Mouse (Mus musculus): ENCODE results near the gene Pnpla1. TPM values are rescaled to one million over a fixed set of nuclear protein-coding genes. Genes with fewer than 3 reads are reported as not detected.
A peak's percentile ranks its signal among the peaks of the same experiment; 100 is the strongest.

Pnpla1 gene
- polyA plus RNA-seq, 1 experiment from 2014 or later: 1.8 TPM

DNA sequence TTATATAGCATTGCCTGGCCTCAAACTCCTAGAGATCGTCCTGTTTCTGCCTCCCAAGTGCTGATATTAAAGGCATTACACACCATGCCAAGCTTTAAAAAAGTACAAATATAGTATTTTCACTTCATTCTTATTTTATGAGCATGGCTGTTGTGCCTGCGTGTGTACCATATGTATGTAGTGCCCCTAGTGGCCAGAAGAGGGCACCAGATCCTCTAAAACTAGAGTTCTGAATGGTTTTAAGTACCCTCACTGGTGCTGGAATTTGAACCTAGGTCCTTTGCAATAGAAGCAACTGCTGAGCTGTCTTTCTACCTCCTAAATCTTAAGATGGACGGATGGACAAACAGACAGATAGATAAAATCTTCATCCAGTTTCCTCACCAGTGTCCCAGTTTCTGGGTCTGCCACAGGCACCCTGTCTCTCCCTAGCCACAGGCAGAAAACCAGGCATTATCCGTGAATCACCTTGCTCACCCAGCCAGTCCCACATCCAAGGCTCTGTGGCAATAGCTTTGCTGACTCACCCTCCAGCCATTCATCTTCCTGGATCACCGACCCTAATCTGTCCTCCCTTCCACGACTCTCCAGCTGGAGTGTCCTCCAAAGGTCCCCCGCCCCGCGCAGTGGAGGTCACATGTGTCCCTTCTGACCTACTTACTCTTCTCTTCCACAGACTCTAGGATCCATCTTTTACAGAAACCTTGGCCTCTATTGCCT is 2.9 kb upstream of the Pnpla1 start:
- H3K9ac ChIP-seq (ENCODE audit: low read depth, low read length): no peak overlapping the region
- no peak for DNase-seq (ENCODE audit: low spot score)
- H3K27me3 ChIP-seq (replicated peaks; ENCODE audit: control insufficient read depth, insufficient read depth, low read length): no peaks in the 10 kb centered on the region
- no peak overlapping the region for H3K27ac ChIP-seq (replicated peaks; ENCODE audit: low read depth, low read length)
- peaks cover 11% of the 10 kb centered on the region; the same call in 1 of the 2 replicates for H3K9me3 ChIP-seq (ENCODE audit: control insufficient read depth, low read length)
- no peak overlapping the region for H3K4me2 ChIP-seq (ENCODE audit: low read depth, low read length)
- no peak for ATAC-seq (ENCODE audit: low read depth)
- no peaks in the 10 kb centered on the region for H3K36me3 ChIP-seq (ENCODE audit: control insufficient read depth, insufficient read depth, low read length)
- no peak overlapping the region for H3K4me3 ChIP-seq (ENCODE audit: low read depth, low read length)
- WGBS: 80% methylated on average over 9 of the region's 9 CpGs
- H3K4me1 ChIP-seq (ENCODE audit: control insufficient read depth, insufficient read depth, low read length): no peaks in the 10 kb centered on the region

DNA sequence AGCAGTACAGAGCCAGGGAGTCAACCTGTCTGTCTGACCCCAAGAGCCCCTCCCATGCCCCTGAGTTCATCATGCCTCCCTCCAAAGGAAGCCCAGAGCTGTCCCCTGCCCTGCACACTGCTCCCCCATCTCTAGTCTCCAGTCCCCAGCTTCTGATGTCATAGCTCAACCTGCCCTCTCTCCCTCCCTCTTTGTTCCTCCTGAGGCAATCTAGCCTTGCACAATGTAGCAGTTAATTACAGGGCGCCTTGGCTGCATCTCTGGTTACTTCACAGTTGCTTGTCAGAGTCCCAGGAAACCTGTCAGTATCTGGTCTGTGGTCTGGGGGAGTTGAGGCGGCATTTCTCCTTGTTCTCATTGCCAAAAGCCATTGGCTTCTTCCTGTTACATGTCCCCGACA is 2.2 kb upstream of the Pnpla1 start:
- Histone ChIP-seq H3K9ac (ENCODE audit: low read depth, low read length) (no peak overlapping the region), H3K36me3 (ENCODE audit: control insufficient read depth, insufficient read depth, low read length) (no peaks in the 10 kb centered on the region), H3K9me3 (ENCODE audit: control insufficient read depth, low read length) (peaks cover 11% of the 10 kb centered on the region; the same call in 1 of the 2 replicates), H3K4me2 (ENCODE audit: low read depth, low read length) (no peak overlapping the region), H3K27me3 (replicated peaks; ENCODE audit: control insufficient read depth, insufficient read depth, low read length) (no peaks in the 10 kb centered on the region), H3K27ac (replicated peaks; ENCODE audit: low read depth, low read length) (no peak overlapping the region), H3K4me3 (ENCODE audit: low read depth, low read length) (no peak overlapping the region), H3K4me1 (ENCODE audit: control insufficient read depth, insufficient read depth, low read length) (no peaks in the 10 kb centered on the region)
- ATAC-seq (ENCODE audit: low read depth) (peak; percentile 55; the same call in 1 of the 2 replicates), DNase-seq (ENCODE audit: low spot score) (peak; percentile 74)
- WGBS: 29% methylated on average over 3 of the region's 3 CpGs

DNA sequence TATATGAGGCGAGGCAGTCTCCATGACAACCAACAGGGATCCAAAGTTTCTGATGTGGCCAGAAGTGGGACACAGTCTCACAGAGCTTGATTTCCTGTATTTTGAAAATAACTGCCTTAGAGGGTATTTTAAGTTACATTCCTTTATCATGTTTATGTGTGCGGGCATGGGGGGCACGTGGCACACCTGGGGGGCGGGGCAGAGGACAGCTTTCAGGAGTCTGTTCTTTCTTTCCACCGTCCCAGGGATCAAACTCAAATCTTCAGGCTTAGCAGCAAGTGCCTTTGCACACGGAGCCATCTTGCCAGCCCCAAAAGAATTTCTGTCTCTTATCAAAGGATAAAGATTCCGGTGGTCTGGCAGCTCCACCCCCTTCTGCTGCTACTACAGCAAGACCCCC is 5.7 kb downstream of the Pnpla1 start:
- no peak overlapping the region for H3K4me2 ChIP-seq (ENCODE audit: low read depth, low read length)
- H3K36me3 ChIP-seq (ENCODE audit: control insufficient read depth, insufficient read depth, low read length): no peaks in the 10 kb centered on the region
- H3K27me3 ChIP-seq (replicated peaks; ENCODE audit: control insufficient read depth, insufficient read depth, low read length): no peaks in the 10 kb centered on the region
- WGBS: 64% methylated on average over 7 of the region's 7 CpGs
- no peak overlapping the region for H3K4me3 ChIP-seq (ENCODE audit: low read depth, low read length)
- no peaks in the 10 kb centered on the region for H3K4me1 ChIP-seq (ENCODE audit: control insufficient read depth, insufficient read depth, low read length)
- no peak for ATAC-seq (ENCODE audit: low read depth)
- H3K9me3 ChIP-seq (ENCODE audit: control insufficient read depth, low read length): no peaks in the 10 kb centered on the region
- no peak for DNase-seq (ENCODE audit: low spot score)
- no peak overlapping the region for H3K9ac ChIP-seq (ENCODE audit: low read depth, low read length)
- H3K27ac ChIP-seq (replicated peaks; ENCODE audit: low read depth, low read length): no peak overlapping the region

DNA sequence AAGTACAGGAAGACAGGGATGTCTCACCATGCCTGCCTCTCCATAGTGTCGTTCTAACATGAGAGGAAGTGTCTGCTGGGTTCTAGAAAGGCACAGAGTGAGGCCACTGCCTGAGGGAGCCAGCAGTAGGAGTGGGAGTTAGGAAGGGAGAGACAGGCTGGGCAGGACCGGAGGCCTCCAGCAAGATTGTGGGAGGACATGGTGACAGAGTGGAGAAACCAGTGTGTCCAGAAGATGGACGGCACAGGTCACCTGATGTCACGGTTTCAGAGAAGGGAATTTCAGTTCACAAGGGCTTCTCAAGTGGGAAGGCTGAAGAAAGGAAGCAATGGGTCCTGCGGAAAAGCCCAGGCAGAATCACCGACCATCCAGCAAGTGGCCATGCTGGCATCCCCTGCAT is 6.3 kb downstream of the Pnpla1 start:
- Histone ChIP-seq H3K9ac (ENCODE audit: low read depth, low read length) (no peak overlapping the region), H3K27me3 (replicated peaks; ENCODE audit: control insufficient read depth, insufficient read depth, low read length) (no peaks in the 10 kb centered on the region), H3K9me3 (ENCODE audit: control insufficient read depth, low read length) (no peaks in the 10 kb centered on the region), H3K4me1 (ENCODE audit: control insufficient read depth, insufficient read depth, low read length) (no peaks in the 10 kb centered on the region), H3K36me3 (ENCODE audit: control insufficient read depth, insufficient read depth, low read length) (no peaks in the 10 kb centered on the region), H3K4me2 (ENCODE audit: low read depth, low read length) (no peak overlapping the region), H3K27ac (replicated peaks; ENCODE audit: low read depth, low read length) (no peak overlapping the region), H3K4me3 (ENCODE audit: low read depth, low read length) (no peak overlapping the region)
- ATAC-seq (ENCODE audit: low read depth): no peak
- 76% methylated on average over 6 of the region's 6 CpGs for WGBS
- DNase-seq (ENCODE audit: low spot score): no peak

DNA sequence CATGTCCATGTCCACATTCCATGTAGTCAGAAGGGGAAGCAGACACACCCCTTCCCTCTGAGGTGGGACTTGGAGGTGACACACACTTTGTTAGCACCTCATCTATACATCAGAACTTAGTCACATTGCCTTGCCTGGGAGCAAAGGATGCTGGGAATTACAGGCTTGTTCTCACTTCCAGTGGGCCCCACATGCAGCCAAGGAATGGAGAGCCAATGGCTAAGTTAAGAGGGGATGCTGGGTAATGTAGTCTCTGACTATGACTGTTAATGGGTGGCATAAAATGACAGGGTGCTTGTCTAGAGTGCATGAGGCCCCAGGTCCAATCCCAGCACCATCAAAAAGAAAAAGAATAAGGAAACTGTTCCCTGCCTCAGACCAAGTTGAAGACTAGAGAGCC is 8.7 kb downstream of the Pnpla1 start:
- DNase-seq (ENCODE audit: low spot score) (no peak), ATAC-seq (ENCODE audit: low read depth) (no peak)
- Histone ChIP-seq H3K9me3 (ENCODE audit: control insufficient read depth, low read length) (no peaks in the 10 kb centered on the region), H3K4me2 (ENCODE audit: low read depth, low read length) (no peak overlapping the region), H3K4me1 (ENCODE audit: control insufficient read depth, insufficient read depth, low read length) (no peaks in the 10 kb centered on the region), H3K27me3 (replicated peaks; ENCODE audit: control insufficient read depth, insufficient read depth, low read length) (no peaks in the 10 kb centered on the region), H3K4me3 (ENCODE audit: low read depth, low read length) (no peak overlapping the region), H3K27ac (replicated peaks; ENCODE audit: low read depth, low read length) (no peak overlapping the region), H3K9ac (ENCODE audit: low read depth, low read length) (no peak overlapping the region), H3K36me3 (ENCODE audit: control insufficient read depth, insufficient read depth, low read length) (no peaks in the 10 kb centered on the region)

DNA sequence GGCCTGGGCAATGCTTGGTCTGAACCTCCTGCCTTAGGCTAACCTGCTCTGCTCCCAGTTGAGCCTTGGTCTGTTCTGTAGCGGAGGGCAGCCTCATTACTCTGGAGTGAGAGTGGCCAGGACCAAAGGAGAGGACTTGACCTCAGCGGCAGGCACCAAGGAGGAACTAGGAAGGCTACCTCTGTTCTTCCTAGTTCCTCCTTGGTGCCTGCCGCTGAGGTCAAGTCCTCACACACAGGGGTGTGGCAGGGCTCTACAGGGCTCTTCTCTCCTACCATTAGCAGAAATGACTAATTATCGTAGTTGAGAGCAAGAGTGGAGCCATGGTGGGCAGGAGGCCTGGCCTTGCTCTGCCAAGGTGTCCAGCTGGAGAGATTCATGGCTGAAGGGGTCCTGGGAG is 9.2 kb downstream of the Pnpla1 start:
- H3K9me3 ChIP-seq (ENCODE audit: control insufficient read depth, low read length): no peaks in the 10 kb centered on the region
- H3K4me3 ChIP-seq (ENCODE audit: low read depth, low read length): no peak overlapping the region
- H3K27ac ChIP-seq (replicated peaks; ENCODE audit: low read depth, low read length): no peak overlapping the region
- no peak overlapping the region for H3K4me2 ChIP-seq (ENCODE audit: low read depth, low read length)
- ATAC-seq (ENCODE audit: low read depth): no peak
- no peaks in the 10 kb centered on the region for H3K36me3 ChIP-seq (ENCODE audit: control insufficient read depth, insufficient read depth, low read length)
- 85% methylated on average over 4 of the region's 4 CpGs for WGBS
- no peaks in the 10 kb centered on the region for H3K4me1 ChIP-seq (ENCODE audit: control insufficient read depth, insufficient read depth, low read length)
- no peak overlapping the region for H3K9ac ChIP-seq (ENCODE audit: low read depth, low read length)
- no peaks in the 10 kb centered on the region for H3K27me3 ChIP-seq (replicated peaks; ENCODE audit: control insufficient read depth, insufficient read depth, low read length)
- no peak for DNase-seq (ENCODE audit: low spot score)

DNA sequence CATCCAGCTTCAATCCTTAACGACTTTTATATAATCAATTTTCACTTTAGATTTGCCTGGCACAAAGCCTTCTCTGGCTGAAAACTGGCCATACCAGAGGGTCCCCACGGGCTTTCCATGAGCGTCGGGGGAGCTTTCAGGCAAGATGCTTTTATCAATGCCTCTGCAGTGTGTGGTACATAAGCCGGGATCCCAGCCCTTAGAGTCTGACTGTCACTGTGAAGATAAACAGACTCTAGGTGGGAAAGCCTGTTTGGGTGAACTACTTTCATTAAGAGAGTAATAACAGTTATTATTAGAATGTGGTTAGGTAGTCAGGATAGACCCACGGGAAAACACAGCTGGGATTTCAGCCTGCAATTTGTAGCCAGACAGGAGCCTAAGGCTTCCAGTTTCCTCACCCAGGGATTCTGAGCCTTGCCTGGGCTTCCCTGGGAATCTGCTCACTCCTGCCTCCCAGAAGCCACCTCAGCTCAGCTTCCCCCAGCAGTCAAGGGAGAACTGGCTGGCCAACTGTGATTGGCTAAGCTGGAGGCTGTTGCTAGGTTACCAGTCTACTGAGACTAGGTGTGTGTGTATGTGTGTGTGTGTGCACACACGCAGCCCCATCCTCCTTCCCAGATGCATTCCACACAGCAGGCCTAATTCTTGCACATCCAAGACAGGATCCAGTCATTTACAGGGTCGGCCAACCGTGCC is 11.3 kb downstream of the Pnpla1 start:
- 65% methylated on average over 9 of the region's 9 CpGs for WGBS
- Histone ChIP-seq H3K36me3 (ENCODE audit: control insufficient read depth, insufficient read depth, low read length) (no peaks in the 10 kb centered on the region), H3K4me1 (ENCODE audit: control insufficient read depth, insufficient read depth, low read length) (no peaks in the 10 kb centered on the region), H3K4me3 (ENCODE audit: low read depth, low read length) (no peak overlapping the region), H3K27ac (replicated peaks; ENCODE audit: low read depth, low read length) (no peak overlapping the region), H3K27me3 (replicated peaks; ENCODE audit: control insufficient read depth, insufficient read depth, low read length) (no peaks in the 10 kb centered on the region), H3K4me2 (ENCODE audit: low read depth, low read length) (no peak overlapping the region), H3K9me3 (ENCODE audit: control insufficient read depth, low read length) (no peaks in the 10 kb centered on the region), H3K9ac (ENCODE audit: low read depth, low read length) (no peak overlapping the region)
- ATAC-seq (ENCODE audit: low read depth) (peak; percentile 86), DNase-seq (ENCODE audit: low spot score) (peak; percentile 55)

DNA sequence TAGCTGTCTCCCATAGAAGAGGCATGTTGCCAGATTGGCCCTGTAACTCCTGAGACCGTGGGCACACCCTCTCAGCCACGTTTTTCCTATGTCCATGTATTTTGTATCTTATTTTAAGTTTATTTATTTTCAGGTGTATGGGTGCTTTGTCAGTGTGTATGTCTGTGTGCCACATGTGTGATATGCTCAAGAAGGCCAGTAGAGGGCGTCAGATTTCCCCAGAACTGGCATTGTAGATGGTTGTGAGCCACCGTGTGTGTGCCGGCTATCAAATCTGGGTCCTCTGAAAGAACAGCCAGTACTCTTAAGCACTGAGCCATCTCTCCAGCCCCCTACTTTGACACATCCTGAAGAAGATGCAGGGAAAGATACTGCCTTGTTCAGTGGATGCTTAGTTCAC is 12.2 kb downstream of the Pnpla1 start:
- H3K27me3 ChIP-seq (replicated peaks; ENCODE audit: control insufficient read depth, insufficient read depth, low read length): no peaks in the 10 kb centered on the region
- H3K4me2 ChIP-seq (ENCODE audit: low read depth, low read length): no peak overlapping the region
- H3K4me1 ChIP-seq (ENCODE audit: control insufficient read depth, insufficient read depth, low read length): peaks cover 5% of the 10 kb centered on the region; the same call in 1 of the 2 replicates
- ATAC-seq (ENCODE audit: low read depth) (no peak), DNase-seq (ENCODE audit: low spot score) (no peak)
- no peaks in the 10 kb centered on the region for H3K36me3 ChIP-seq (ENCODE audit: control insufficient read depth, insufficient read depth, low read length)
- no peak overlapping the region for H3K4me3 ChIP-seq (ENCODE audit: low read depth, low read length)
- WGBS: 71% methylated on average over 5 of the region's 5 CpGs
- H3K9ac ChIP-seq (ENCODE audit: low read depth, low read length): no peak overlapping the region
- no peaks in the 10 kb centered on the region for H3K9me3 ChIP-seq (ENCODE audit: control insufficient read depth, low read length)
- H3K27ac ChIP-seq (replicated peaks; ENCODE audit: low read depth, low read length): no peak overlapping the region

DNA sequence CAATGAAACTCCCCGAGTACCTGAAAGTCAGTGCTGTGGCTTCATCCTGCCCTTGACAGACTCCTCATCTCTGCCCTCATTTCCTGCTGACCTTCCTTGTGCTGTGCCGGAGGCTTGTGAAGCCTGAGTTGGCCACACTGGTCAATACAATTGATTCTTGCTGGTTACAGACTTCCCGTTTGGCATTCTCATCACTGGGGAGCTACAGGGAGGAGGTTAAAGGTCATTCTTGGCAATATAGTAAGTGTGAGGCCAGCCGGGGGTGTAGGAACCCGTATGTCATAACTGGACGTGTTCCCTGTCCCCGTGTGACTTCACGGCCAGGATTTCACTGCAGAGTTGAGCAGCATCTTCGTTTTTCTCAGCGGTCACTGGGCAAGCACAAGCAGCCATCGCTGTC is 13.6 kb downstream of the Pnpla1 start:
- no peaks in the 10 kb centered on the region for H3K9me3 ChIP-seq (ENCODE audit: control insufficient read depth, low read length)
- no peaks in the 10 kb centered on the region for H3K27me3 ChIP-seq (replicated peaks; ENCODE audit: control insufficient read depth, insufficient read depth, low read length)
- H3K4me2 ChIP-seq (ENCODE audit: low read depth, low read length): no peak overlapping the region
- no peak overlapping the region for H3K27ac ChIP-seq (replicated peaks; ENCODE audit: low read depth, low read length)
- DNase-seq (ENCODE audit: low spot score) (no peak), ATAC-seq (ENCODE audit: low read depth) (no peak)
- 73% methylated on average over 11 of the region's 11 CpGs for WGBS
- H3K4me3 ChIP-seq (ENCODE audit: low read depth, low read length): no peak overlapping the region
- peaks cover 5% of the 10 kb centered on the region; the same call in 1 of the 2 replicates for H3K4me1 ChIP-seq (ENCODE audit: control insufficient read depth, insufficient read depth, low read length)
- H3K9ac ChIP-seq (ENCODE audit: low read depth, low read length): no peak overlapping the region
- no peaks in the 10 kb centered on the region for H3K36me3 ChIP-seq (ENCODE audit: control insufficient read depth, insufficient read depth, low read length)

Data from embryonic facial prominence, embryonic 14.5 days (tissue).